Mouse (Mus musculus): Measurements from ENCODE around the gene Tmem221. TPM values are rescaled to one million over a fixed set of nuclear protein-coding genes. Genes with fewer than 3 reads are reported as not detected.
"Not testable (repeated sequence)": the region's sequence is repeated elsewhere in the genome, so short reads cannot be mapped to it uniquely, and the experiment has no call there.

The Tmem221 gene
- total RNA-seq, 2 experiments from 2014 or later, result 0.15 TPM; not detected in 1

- DNase-seq, result no peak
- intact Hi-C loops (cut with DNase I), result no loop called here
Observed at GRCm38 (mm10) chr8:71554644-71555043, 4.0 kb downstream of the Tmem221 start.

GRCm38 (mm10) chr8:71554001-71554400 lies 4.7 kb downstream of the Tmem221 start:
- DNase-seq, result no peak
- intact Hi-C loops (cut with DNase I), result no loop called here

GRCm38 (mm10) chr8:71552770-71553169 lies 5.9 kb downstream of the Tmem221 start:
- DNase-seq, result no peak

GRCm38 (mm10) chr8:71550754-71551153 lies 7.9 kb downstream of the Tmem221 start:
- intact Hi-C loops (cut with DNase I), result no loop called here
- DNase-seq, result no peak

More at GRCm38 (mm10) chr8:71552770-71553169, 5.9 kb downstream of the Tmem221 start:
- intact Hi-C loops (cut with DNase I), result no loop called here

- intact Hi-C loops (cut with DNase I), result loop anchor here (10.0 kb wide), 1 partner anchor 377 kb away; no protein-coding TSS in a partner anchor
- no peak for DNase-seq
Observed at GRCm38 (mm10) chr8:71547590-71547989, 11.1 kb downstream of the Tmem221 start.

GRCm38 (mm10) chr8:71545053-71545452 lies 13.6 kb downstream of the Tmem221 start:
- no peak for DNase-seq
- intact Hi-C loops (cut with DNase I), result loop anchor here (10.0 kb wide), 1 partner anchor 380 kb away; no protein-coding TSS in a partner anchor

- DNase-seq, result no peak
- intact Hi-C loops (cut with DNase I), result loop anchor here (10.0 kb wide), 1 partner anchor 381 kb away; no protein-coding TSS in a partner anchor
Observed at GRCm38 (mm10) chr8:71543755-71544154, 14.9 kb downstream of the Tmem221 start.

GRCm38 (mm10) chr8:71542632-71543343 lies 15.9 kb downstream of the Tmem221 start, which contains the start of gene Mvb12a:
Mvb12a (plus strand) TSS chr8:71542922.
- intact Hi-C loops (cut with DNase I), result loop anchor here (10.0 kb wide), 1 partner anchor 382 kb away; no protein-coding TSS in a partner anchor
- peak; percentile 90 to 97 for DNase-seq

- intact Hi-C loops (cut with DNase I), result no loop called here
- peak; percentile 80 to 83 for DNase-seq
Observed at GRCm38 (mm10) chr8:71537028-71537867, 21.4 kb downstream of the Tmem221 start, which contains the start of gene Bst2. Bst2 (minus strand) TSS chr8:71537456.

GRCm38 (mm10) chr8:71535663-71536062 lies 23.0 kb downstream of the Tmem221 start:
- DNase-seq, result no peak
- intact Hi-C loops (cut with DNase I), result no loop called here

- intact Hi-C loops (cut with DNase I), result no loop called here
- no peak for DNase-seq
Observed at GRCm38 (mm10) chr8:71534263-71534810, 24.3 kb downstream of the Tmem221 start.

GRCm38 (mm10) chr8:71530735-71531467 lies 27.8 kb downstream of the Tmem221 start:
- DNase-seq; intact Hi-C loops (cut with DNase I): not testable (repeated sequence)

- intact Hi-C loops (cut with DNase I), result no loop called here
- no peak for DNase-seq
Observed at GRCm38 (mm10) chr8:71528362-71529073, 30.2 kb downstream of the Tmem221 start.

- intact Hi-C loops (cut with DNase I), result no loop called here
- no peak for DNase-seq
Observed at GRCm38 (mm10) chr8:71527162-71527870, 31.4 kb downstream of the Tmem221 start.

GRCm38 (mm10) chr8:71526272-71526671 lies 32.4 kb downstream of the Tmem221 start:
- intact Hi-C loops (cut with DNase I), result no loop called here
- no peak for DNase-seq

- intact Hi-C loops (cut with DNase I), result no loop called here
- no peak for DNase-seq
Observed at GRCm38 (mm10) chr8:71525226-71526050, 33.2 kb downstream of the Tmem221 start, which contains the start of gene Ccdc194. Ccdc194 (minus strand) TSS chr8:71525711.

GRCm38 (mm10) chr8:71521634-71522033 lies 37.0 kb downstream of the Tmem221 start:
- DNase-seq, result peak; percentile 94 to 96
- intact Hi-C loops (cut with DNase I), result loop anchor here (1.0 to 2.0 kb wide), 2 partner anchors 26 to 81 kb away; no protein-coding TSS in a partner anchor
